Mouse (Mus musculus) ovary, postnatal 36 days (tissue): ENCODE measurements around the gene Cfap69.
"Not testable (repeated sequence)": the region's sequence is repeated elsewhere in the genome, so short reads cannot be mapped to it uniquely, and the experiment has no call there.

Source experiments
- DNase-seq: peaks from one replicate; pipeline ENCODE4 v3.0.0; 2022; ENCODE audit warnings: low spot score, mixed read lengths

Cfap69 gene

DNA sequence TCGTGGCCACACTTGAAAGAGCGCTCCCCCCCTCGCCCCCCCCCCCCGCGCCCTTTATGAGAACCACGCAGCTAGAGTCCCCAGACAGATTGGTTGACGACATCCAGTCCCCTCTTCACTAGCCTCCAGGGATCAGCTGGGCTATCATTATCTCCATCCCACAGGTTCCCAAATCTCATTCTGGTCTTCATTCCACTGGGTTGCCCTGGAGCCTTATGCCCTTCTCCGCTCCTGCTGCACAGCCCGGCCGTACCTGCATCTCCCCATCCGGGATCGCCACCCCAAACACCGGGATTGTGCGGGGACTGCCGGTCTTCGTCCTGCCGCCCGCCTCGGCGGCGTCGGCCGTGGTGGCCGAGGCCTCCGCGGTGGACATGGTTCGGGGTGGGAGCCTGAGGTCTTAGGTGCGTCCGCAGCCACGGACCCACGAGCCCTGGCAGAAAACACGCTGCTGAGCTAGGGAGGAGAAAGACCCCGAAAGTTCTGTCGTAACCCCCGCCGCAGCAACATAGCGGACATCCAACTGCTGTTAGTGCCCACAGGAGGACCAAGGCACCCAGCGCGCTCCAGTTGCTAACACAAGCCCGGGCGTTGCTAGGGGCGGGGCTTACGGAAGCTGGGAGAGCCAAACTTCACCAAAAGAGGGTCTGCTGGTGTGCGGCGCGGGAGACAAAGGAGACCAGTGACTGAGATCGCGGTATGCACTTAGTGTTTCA lies at the start of gene Cfap69:
Gene Cfap69 (minus strand): TSS at position 585 of the 716 bp plus-strand sequence.
- DNase-seq: peak; percentile 85

GRCm38 (mm10) chr5:5711032-5711431 lies 47.0 kb upstream of the Cfap69 start:
- DNase-seq: no peak

DNA sequence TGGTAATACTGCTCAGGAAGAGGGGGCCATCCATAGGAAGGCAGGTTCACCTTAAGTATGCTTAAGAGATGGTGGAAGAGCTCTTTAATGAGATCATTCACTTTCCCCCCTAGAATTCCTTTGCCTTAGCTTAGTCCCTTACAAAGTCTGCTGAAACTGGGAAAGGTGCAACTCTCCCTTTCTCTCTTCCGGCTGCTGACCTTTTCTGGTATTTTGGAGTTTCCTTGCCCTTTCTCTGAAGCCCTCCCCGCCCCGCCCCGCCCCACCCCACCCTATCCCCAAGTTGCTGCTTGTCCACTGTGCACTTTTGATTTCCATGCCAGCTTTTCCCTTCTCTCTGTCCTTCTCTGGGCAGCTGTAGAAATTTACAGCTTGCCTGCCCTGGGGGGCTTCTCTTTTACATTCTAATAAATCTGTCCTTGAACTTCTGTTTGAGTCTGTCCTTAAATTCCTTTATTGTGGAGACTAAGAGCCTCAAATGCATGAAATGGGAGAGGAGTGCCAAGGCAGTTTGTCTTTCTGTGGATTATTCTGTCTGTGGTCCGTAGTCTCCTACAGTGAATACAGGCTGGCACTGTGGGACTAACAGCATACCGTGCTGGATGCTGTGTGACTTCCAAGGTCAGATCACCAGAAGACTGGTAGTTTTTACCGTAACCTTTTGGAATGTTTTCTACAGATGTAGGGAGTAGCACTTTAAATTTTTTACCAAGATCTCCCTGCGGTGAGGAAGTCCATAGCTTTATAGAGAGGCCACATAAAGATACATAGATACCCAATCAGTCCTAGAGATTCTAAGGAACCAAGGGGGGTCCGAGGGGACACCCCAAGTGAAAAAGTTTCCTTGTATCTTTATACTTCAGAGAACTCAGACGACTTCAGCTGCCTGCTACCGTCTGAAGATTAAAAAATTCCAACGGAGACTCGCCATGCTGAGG lies 43.6 kb upstream of the Cfap69 start:
- DNase-seq: no peak

GRCm38 (mm10) chr5:5705019-5705418 lies 41.0 kb upstream of the Cfap69 start:
- DNase-seq: no peak

DNA sequence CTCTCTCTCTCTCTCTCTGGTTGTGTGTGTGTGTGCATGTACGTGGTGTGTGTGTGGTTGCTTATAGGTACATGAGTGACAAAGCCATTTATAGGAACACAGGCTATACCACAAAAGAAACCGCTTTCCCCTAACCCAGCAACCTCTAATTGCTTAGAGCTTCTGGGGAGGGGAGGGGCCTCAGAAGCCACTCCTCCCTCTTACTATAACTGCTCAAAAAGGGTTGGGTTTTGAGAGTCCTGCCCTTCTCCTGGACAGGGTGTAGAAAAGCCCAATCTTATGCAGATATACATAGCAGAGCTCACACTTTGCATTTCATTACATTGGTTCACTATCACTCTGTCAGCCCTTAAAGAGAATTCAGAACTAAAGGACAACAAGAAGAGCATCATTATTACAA lies 36.3 kb upstream of the Cfap69 start:
- DNase-seq: no peak

DNA sequence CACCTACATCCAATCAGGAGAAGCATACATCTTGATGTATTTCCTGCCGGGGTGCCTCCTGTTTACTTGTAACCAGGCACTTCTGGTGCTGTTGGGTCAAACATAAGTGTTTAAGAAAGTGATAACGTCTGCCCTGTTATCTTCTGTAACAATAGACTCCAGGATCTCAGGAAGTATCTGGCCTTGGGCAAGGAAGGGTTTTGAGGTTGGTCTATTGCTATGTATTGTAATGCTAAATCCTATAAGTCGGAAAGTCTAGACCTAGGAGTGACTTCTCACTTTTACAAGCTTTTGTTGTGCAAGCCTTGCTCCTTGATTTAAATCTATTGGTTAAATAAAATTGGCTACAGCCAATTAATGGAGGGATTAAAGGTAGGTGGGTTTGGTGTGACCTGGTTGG lies 34.8 kb upstream of the Cfap69 start:
- no peak for DNase-seq

DNA sequence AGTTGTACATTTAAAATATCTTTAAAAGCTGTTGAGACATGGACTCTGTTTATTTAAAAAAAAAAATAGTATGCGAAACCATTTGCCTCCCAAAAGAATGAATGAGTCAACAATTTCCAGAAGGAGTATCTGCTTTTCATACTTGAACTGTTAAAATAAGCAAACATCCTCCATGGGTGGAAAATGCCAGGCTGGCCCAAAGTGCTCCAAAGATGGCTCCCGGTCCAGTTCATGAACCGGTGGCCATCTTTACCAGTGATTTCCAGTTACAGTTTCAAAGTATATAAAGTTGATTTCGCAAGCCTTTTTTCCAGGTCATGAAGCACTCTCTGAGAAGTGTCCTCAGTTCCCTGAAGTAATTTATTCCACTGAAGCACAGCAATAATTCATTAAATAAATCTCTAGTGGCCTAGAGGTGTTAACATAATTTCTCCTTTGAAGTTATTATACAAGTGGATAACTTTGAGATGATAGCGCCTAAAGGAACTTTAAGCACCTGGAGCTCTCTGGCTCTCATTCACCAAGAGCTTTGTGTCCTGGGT lies 31.4 kb upstream of the Cfap69 start:
- no peak for DNase-seq

DNA sequence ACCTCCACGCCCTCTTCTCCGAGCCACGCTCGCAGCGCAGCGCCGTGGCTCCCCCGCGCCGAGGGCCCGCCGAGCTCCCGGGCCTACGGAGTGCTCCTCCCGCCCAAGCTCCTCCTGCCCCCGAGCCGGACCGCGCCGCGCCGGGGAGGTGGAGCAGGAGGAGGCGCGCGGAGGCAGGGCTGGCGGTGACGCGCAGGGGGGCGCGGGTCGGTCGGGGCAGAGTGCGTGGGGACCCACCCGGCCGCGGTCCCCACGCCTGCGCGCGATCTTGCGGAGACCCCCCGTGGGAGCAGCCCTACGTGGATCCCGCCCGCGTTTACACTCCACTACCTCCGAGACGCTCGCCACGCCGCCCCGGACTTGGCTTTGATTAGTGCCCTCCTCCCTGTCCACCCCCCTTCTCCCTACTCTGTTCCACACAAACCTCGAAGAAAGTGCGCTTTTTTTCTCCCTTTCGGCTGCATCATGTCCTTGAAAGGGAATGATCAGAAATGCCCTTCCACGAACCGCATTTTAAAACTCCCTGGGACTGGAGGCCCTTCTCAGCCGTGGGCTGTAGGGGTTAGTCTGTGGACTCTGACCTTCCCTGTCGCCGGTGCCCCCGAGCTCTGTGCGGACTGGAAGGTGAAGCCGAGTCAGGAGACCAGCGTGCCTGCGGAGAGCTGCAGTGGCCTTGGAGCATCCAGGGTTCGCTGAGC lies 30.1 kb upstream of the Cfap69 start, which contains the start of gene Steap2:
Gene Steap2 (minus strand): TSS at position 623 of the 698 bp plus-strand sequence.
- peak; percentile 67 for DNase-seq

GRCm38 (mm10) chr5:5693541-5693955 lies 29.5 kb upstream of the Cfap69 start:
- DNase-seq: no peak

DNA sequence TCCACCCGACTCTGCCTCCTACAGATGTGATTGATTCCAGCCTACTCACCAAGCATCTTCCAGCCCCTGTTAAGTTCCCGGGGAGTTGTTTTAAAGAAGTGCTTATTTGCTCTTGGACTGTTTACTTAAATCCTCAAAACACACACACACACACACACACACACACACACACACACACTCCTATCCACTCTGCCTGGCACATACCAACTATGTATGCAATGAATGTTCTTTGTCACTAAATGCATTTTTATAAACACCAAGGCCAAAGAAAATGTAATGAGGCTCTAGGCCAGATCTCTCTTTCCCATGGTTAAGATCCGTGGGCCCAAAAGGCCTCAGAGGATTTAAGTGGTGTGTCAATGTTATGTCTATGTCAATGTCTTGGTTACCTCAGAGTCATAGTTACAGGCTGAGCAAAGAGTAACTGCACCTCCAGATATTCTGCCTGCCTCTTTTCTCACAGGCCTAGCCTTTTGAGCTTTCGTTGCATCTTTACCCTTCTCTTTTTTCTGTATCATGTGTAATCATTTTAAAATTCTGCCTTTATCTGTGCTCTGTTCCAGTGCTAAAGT lies 28.2 kb upstream of the Cfap69 start:
- DNase-seq: no peak

DNA sequence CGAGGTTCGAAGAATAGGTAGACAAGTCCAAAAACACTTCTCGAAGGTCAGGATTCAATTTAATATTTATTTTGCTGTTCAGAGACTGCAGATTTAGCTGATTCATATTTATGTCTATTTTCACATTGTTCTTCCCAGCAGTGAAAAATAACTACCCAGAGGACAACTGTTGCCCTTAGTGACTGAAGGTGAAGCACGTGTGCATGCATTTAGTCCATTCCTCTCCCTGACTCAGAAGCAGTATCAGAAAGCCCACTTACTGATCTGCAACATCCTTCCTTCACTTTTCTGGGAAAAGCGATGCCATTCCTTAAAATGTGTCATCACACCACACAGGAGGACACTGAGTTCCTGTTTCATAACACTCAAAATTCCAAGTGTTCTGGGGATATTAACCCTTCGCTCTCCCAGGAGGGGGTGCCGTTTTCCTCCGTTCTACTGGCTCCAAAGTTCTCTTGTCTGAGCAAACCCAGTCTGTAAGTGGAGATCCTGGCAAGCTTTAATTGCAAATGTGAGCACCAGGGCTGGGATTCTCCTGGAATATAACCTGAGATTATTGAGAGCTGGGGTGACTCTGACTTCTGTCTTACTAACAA lies 25.0 kb upstream of the Cfap69 start:
- DNase-seq: no peak

GRCm38 (mm10) chr5:5688228-5688627 lies 24.2 kb upstream of the Cfap69 start:
- DNase-seq: no peak

DNA sequence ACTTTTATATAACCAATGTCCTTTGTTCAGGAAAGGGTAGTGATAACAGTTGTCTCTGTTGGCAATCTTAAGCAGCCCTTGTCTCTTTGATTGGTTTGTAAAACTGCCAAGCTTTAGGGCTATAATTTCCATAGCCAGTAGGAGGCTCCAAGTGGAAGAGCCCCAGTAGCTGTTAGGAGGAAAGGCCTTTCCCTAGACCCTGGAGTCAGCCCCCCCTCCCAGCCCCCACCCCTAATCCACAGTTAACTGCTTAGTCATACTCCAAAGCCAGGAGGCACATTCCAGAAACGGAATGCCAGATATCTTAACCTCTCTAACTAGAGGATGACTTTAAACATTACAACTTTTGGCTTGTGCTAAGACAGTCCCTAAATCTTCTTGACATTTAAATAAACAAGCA lies 22.9 kb upstream of the Cfap69 start:
- no peak for DNase-seq

GRCm38 (mm10) chr5:5684946-5685345 lies 20.9 kb upstream of the Cfap69 start:
- not testable (repeated sequence) for DNase-seq

DNA sequence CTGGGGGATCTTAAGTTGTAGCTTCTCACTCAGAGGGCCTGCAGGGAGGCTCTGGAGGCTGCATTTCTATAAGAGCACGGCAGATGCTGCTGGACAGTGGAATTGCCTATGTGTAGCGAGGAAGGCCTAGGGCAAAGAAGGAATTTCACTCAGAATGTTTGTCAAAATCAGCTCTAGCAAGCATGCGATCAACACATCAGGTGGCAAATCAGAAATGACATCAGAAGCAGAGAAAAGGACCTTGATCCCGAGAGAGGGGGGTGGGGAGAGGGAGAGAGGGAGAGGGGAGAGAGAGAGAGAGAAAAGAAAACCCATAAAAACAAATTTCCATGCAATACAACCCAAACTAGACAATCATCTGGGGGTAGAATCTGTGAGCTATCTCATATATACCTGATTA lies 19.3 kb upstream of the Cfap69 start:
- DNase-seq: no peak

- DNase-seq: no peak
Measured at GRCm38 (mm10) chr5:5679459-5679858, 15.4 kb upstream of the Cfap69 start.

DNA sequence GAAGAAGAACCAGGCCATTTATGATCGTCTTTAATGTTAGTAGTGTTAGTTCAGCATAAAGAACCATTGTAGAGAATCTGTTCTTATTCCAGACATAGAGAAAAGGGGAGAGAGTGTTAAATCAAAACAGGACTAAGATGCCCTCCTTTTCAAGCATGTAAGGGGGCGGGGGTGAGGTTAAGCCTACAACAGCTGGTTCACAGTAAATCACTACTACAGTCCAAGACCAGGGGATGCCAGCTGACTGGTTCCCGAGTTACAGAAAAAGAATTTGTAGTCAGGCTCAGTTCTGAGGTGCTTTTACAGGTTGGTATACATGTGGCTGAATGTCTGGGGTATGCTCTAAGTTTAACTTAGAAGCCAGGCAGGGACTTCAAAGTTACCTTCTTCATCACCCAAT lies 12.0 kb upstream of the Cfap69 start:
- no peak for DNase-seq

DNA sequence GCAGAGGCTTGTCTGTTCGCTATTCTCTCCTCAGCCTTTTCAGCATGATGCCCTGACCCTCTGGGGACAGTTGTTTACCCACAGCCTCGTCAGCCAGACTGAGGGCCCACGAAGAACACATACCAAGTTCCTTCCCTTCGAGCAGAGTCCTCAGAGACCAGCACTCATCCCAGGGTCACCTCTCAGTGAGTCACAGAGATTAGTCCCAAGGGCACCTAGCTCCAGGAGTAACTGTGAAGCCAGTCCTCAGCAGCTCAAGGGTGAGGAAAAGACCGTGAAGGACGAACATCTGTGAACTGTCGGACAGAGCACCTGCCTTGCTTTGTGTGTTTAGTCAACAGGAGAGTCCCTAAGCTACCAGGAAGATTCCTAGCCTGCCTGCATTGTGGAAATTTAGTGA lies 4.9 kb upstream of the Cfap69 start:
- no peak for DNase-seq

DNA sequence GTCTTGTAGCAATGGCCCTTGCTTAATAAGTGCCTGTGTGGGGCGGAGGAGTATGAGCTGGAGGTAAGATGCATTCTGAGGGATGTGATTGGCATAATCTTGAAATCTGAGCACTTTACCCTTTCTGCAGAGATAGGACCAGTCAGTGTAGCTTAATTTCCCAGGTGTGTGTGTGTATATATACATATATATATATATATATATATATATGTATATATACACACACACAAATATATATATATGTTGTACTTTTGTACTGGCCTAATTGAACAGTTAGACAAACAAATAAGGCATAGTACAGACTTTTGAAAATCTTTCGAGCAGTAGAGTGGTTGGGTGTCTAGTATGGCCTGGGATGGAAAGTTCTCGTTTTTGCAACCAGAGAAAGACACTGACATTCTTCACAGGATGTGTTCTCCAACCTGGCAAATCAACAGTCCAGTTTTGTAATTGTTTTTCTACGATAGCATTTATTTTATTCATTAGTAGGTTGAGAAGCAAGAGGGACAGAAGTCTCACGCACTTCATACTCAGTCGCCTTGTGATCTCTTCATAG lies 410 bp upstream of the Cfap69 start:
- no peak for DNase-seq

- DNase-seq: no peak
Measured at GRCm38 (mm10) chr5:5663057-5663456, 982 bp downstream of the Cfap69 start.

DNA sequence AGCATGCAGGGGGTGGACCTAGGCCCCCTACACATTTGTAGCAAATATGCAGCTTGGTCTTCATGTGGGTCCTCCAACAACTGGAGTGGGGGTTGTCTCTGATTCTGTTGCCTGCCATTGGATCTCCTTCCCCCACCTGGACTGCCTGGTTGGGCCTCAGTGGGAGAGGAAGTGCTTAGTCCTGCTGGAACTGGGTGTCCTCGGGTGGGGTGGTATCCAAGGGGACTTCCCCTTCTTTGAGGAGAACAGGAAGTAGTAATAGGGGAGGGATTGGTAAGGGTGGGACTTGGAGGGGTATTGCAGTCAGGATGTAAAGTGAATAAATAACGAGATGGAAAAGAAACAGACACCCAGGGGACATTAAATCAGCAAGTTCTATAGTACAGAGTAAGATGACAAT lies 5.4 kb downstream of the Cfap69 start:
- no peak for DNase-seq
